Mouse (Mus musculus): Measurements from ENCODE around the gene Pms2.

The Pms2 gene

GRCm38 (mm10) chr5:143909417-143910400, at the start of gene Pms2, which contains the start of gene Aimp2:
Gene Pms2, plus strand, starts transcription at chr5:143909964.
Gene Aimp2, minus strand, starts transcription at chr5:143909847.
- peak; percentile 98 for DNase-seq

GRCm38 (mm10) chr5:143871547-143872169, 38.1 kb upstream of the Pms2 start:
- DNase-seq, result no peak

GRCm38 (mm10) chr5:143874571-143874970, 35.2 kb upstream of the Pms2 start:
- DNase-seq, result no peak

GRCm38 (mm10) chr5:143885274-143885673, 24.5 kb upstream of the Pms2 start:
- no peak for DNase-seq

GRCm38 (mm10) chr5:143890741-143891140, 19.0 kb upstream of the Pms2 start:
- DNase-seq, result no peak

- DNase-seq, result no peak
These were observed 17.4 kb upstream of the Pms2 start for GRCm38 (mm10) chr5:143892255-143892886.

GRCm38 (mm10) chr5:143893396-143893795, 16.4 kb upstream of the Pms2 start:
- no peak for DNase-seq

- no peak for DNase-seq
These were observed 12.0 kb upstream of the Pms2 start, which contains the start of gene Ankrd61 for GRCm38 (mm10) chr5:143897635-143898330. Gene Ankrd61, minus strand, starts transcription at chr5:143897685.

- DNase-seq, result no peak
These were observed 7.7 kb upstream of the Pms2 start for GRCm38 (mm10) chr5:143902111-143902510.

- no peak for DNase-seq
These were observed 6.0 kb upstream of the Pms2 start for GRCm38 (mm10) chr5:143903813-143904212.

GRCm38 (mm10) chr5:143906429-143906828, 3.3 kb upstream of the Pms2 start:
- no peak for DNase-seq

GRCm38 (mm10) chr5:143908926-143909325, 838 bp upstream of the Pms2 start:
- DNase-seq, result no peak

GRCm38 (mm10) chr5:143916221-143916620, 6.5 kb downstream of the Pms2 start:
- DNase-seq, result no peak

GRCm38 (mm10) chr5:143917418-143917817, 7.7 kb downstream of the Pms2 start:
- no peak for DNase-seq

GRCm38 (mm10) chr5:143918120-143918519, 8.4 kb downstream of the Pms2 start:
- no peak for DNase-seq

- DNase-seq, result no peak
These were observed 15.2 kb downstream of the Pms2 start for GRCm38 (mm10) chr5:143924781-143925452.

GRCm38 (mm10) chr5:143927875-143928274, 18.1 kb downstream of the Pms2 start, which contains the start of gene Gm42421:
Gene Gm42421, plus strand, starts transcription at chr5:143928175.
- DNase-seq, result no peak

GRCm38 (mm10) chr5:143929291-143929690, 19.5 kb downstream of the Pms2 start:
- no peak for DNase-seq

GRCm38 (mm10) chr5:143930656-143931055, 20.9 kb downstream of the Pms2 start:
- DNase-seq, result no peak

- no peak for DNase-seq
These were observed 22.3 kb downstream of the Pms2 start for GRCm38 (mm10) chr5:143931863-143932580.

- DNase-seq, result no peak
These were observed 23.1 kb downstream of the Pms2 start, which contains the start of gene Rsph10b for GRCm38 (mm10) chr5:143932831-143933230. Gene Rsph10b, plus strand, starts transcription at chr5:143933035.

Data from cerebellum, adult 9-11 months (tissue).